Mouse (Mus musculus) CH12F3 (cell line): ENCODE measurements around the gene Gm45208.
"Not testable (repeated sequence)": the region's sequence is repeated elsewhere in the genome, so short reads cannot be mapped to it uniquely, and the experiment has no call there.

Source experiments
- in situ Hi-C: fragments of 300-500 bp; cut with MboI; formaldehyde crosslinking; loops from 2 replicates; pipeline ENCODE4 v1.14.3; 2020; ENCODE audit warnings: low sequenced_read_pairs

Gene Gm45208

DNA sequence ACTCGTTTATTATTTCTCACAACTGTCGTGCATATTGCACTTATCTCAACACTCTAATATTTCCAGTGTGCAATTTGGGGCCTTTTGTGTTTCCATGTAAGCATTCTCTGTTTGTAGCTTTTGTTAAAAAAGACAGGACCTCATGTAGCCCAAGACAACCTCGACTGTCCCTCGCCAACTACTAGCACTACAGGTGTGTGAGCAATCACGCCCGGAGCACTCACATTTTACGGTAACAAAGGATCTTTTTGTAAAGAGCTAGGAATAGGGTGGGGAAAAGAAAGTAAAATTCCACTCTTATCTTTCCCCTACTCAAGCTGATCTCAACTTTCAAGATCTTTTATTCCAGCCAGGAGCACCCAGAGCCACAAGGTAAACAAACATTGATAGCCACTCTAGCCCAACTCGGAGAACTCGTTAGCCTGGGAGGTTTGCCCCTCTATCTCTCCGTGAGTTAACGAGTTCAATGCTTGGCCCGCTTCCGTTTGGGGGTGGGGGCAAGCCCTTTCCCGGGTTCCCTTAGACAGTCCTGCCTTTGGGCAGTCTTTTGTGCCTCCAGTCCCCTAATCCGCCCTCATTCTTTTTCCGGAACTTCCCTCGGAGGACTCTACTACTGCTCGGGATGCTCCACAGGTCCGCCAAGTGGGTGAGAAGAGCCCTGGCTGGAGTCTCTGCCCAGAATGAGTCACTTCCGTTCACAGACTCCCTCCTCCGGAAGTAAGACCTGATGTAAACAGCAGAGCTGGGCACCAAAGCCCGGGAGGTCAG lies at the start of gene Gm45208:
TSS of gene Gm45208 (plus strand) at position 732 of the 768 bp plus-strand sequence.
- in situ Hi-C loops: no loop called here

DNA sequence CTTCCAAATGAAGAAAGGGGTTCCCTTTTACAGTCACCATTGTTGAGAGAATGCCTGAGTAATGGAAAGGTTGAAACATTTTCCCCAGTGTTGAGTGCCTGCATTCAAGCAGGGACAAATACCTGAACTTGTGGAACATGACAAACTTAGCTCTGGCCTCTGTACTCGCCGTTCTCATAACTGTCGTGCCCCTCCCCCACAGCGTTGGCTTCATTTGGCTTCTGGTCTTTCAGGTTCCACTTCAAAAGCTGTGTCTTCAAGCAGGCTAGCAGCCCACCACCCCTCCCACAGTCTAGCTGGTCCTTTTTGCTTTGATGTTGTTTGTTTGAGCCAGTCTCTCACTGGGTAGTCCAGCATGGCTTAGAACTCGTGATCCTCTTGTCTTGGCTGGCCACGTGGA lies 49.3 kb upstream of the Gm45208 start:
- in situ Hi-C loops: no loop called here

DNA sequence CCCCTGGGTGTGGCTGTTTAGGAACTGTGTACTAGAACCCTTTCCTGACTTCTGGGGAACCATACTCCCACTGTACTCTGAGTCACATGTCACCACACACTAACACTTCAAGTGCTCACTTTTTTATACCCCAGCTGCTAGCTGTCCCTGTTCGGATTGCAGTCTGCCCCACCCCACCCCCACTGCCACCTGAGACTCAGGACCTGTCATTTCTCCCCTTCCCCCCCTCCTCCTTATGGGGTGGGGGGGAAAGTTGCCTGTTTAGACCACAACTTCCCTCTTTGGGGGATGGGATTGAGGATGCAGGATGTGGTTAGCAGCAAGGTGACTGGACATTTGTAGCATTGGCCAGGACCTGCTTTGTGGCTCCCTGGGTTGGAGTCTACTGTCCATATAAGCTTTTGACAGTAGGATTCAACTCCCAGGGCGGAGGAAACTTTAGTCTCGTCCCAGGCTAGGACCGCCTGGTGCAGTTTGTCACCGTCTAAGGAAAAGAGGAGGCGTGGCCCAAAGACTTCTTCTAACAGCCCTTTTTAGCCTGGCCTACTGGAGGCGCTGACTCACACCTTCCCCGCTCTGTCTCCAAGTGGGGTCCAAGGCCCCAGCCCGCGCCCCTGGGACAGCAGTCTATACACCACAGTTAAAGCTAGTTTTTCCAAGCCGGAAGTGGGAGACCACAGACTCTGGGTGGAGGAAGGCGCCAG lies 48.3 kb upstream of the Gm45208 start:
- in situ Hi-C loops: no loop called here

DNA sequence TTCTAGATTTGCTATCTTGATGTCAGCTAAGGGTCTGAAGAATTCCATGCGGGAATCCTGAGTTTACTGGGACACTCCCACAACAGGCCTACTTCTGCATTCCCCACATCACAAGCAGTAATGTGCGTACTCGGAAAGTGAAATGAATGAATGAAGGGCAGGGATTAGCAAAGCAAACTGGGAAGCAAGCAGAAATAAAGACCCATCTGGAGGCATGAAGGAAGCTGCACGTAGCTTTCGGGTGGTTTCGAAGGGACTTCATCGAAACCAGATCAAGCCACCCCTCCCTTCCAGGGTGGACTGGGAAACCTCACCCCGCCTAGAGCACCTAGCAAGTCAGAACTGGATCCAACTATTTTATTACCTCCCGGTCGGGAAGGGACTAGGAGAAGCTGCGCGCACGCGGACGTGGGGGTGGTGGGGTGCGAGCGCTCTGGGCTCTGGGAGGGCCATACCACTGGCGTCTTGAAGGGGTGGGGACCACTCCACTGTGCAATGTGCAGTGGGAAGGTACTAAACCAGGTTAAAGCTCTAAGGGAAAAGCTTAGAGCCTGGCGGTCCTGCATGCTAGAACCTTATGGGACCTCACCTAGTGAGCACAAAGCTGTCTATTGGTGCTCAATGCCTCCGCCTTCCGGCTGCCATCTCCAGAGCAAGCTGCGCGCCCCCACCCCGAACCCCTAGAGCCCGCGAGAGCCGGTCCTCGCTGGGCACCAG lies 47.6 kb upstream of the Gm45208 start:
- in situ Hi-C loops: no loop called here

DNA sequence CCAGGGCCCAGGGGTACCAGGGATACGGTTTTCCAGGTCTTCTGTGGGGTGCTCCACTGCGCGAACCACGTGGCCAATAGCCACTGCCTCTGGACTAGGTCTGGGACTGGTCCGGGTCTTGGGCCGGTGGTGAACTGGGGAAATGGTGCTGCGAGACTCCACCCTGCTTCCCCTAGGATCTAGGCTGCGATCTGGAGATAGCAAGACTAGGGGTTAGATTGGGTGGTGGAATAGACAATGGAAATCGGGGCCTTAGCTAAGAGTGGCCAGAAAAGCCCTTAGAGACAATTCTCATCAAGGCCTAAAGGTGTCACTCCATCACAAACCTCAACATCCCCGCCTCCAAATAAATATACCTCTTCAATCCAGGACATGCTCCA lies 47.1 kb upstream of the Gm45208 start:
- in situ Hi-C loops: loop anchor here (25.0 kb wide), 1 partner anchor 213 kb away; no protein-coding TSS in a partner anchor

DNA sequence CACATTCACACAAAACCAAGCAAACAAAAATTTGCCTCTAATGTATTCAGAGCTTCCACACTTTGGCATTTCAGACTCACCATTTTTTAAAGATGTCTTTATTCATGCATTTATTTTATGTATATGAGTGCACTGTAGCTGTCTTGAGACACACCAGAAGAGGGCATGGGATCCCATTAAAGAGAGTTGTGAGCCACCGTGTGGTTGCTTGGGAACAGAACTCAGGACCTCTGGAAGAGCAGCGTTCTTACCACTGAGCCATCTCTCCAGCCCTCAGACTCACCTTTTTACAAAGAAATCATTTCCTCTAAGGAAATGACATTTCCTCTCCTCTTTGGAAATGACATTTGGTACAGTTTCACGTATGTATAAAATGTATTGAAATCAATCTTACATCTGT lies 43.1 kb upstream of the Gm45208 start:
- in situ Hi-C loops: loop anchor here (25.0 kb wide), 1 partner anchor 217 kb away; no protein-coding TSS in a partner anchor

DNA sequence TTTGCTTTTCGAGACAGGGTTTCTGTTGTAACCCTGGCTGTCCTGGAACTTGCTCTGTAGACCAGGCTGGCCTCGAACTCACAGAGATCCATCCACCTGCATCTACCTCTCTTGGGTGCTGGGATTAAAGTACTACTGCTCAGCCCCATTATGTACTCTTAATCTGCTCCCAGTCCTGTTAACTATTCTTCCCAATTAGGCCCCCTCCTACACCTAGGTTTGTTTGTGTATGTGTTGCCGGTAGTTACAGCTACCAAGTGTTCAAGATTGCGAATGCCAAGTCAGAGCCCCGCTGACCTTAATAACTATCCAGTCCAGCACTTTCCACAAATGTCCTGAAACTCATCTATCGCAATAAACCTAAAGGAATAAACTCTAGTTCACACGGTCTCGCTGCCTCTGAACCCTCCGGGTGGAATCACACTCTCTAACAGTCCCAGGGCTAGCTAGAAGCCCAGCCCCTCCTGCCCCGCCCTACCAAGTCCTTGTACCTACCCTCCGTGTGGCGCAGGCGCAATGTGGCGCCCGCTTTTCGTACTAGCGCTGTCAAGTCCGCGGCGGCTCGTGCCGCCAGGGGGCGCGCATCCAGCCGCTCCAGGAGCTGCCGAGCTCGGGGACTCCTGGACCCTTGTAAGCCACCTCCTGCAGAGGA lies 42.5 kb upstream of the Gm45208 start:
- in situ Hi-C loops: loop anchor here (25.0 kb wide), 1 partner anchor 217 kb away; no protein-coding TSS in a partner anchor

DNA sequence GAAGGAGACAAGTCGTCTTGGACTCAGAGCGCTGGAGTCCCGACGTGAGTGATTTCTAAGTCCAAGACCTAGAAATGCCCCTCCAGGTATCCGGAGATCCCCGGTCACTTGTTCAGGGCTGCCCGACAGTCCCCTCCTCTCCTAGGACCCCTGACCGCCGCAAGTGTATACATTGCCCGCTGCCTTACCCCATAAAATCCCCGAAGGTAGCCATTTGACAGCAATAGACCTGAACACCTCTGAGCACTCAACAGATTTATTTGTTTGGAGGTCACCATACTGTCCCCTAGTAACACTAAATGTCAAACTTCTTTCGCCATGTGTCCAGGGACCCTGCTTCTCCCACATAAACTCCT lies 42.0 kb upstream of the Gm45208 start:
- in situ Hi-C loops: loop anchor here (25.0 kb wide), 1 partner anchor 218 kb away; no protein-coding TSS in a partner anchor

DNA sequence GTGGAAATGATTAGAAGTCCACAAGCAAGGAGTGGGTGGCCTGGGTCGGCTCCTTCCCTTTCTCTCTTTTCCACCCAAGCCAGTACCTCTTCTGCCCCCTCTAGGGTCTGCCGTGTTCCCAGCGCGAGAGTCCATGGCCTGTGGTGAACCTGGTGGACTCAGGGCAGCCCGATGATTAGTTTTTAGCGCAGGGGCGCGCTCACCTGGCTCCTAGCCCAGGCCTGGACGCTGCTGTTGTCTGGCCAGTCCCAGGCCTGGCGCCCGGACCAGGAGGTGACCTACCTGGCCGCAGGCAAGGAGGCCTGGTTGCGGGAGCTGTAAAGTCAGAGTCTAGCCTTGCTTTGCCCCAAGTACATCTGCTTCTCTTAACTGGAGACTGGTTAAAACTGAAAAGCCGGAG lies 41.2 kb upstream of the Gm45208 start, which contains the start of gene Magix:
TSS of gene Magix (minus strand) at position 388 of the 400 bp plus-strand sequence.
- in situ Hi-C loops: loop anchor here (25.0 kb wide), 1 partner anchor 219 kb away; no protein-coding TSS in a partner anchor

DNA sequence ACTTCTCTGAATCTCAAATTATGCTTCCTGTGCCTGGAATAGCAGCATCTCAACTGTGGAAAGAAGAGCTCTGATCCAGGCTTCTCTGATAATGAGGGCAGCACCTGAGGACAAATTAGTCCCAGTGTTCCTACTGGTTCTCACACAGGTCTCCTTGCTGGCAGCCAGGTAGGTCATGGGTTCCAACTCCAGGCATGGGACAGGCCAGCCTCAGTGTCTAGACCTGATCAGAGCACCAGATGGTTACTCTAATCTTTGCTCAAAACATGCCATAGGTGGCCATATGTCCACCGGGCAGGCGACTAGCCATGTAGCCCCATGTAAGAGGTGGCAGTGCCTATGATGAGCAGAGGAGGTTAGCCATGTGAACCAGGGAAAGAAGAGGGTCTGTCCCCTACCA lies 33.7 kb upstream of the Gm45208 start:
- in situ Hi-C loops: loop anchor here (25.0 kb wide), 1 partner anchor 226 kb away; no protein-coding TSS in a partner anchor

DNA sequence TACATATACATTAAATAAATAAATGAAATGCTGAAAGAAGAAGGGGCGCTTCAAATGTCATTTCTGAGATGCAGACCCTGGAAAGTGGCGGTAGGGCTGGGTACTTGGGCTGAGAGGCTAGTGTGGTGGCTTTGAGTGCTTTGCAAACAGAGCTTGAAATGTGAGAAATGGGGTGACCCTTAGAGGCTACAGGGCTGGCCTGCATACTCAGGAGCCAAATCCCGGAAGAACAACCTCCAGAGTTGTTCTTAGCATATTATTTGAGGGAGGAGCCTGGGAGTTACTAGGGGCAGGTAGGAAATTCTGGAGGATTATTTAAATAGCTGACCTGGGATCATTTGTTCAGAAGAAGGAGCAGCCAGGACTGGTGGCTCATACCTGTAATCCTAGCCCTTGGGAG lies 31.6 kb upstream of the Gm45208 start:
- in situ Hi-C loops: loop anchor here (25.0 kb wide), 1 partner anchor 228 kb away; no protein-coding TSS in a partner anchor

DNA sequence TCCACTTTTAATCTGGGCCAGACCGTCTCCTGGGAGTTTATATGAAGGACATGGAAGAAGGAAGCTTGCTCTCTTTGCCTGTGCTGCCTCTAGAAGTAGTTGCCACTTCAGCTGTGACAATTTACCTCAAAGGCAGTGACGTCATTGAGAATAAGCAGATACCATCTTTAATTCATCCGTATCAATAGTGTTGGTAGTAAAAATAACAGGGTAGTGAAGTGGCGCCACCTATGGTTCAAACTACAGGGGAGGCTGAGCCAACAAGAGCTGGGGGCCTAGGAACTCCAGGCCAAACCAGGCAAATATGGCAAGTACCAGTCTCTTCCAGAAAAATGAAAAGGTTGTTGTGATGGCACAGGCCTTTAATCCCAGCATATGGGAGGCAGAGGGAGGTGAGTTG lies 29.2 kb upstream of the Gm45208 start:
- in situ Hi-C loops: loop anchor here (25.0 kb wide), 1 partner anchor 231 kb away; no protein-coding TSS in a partner anchor

DNA sequence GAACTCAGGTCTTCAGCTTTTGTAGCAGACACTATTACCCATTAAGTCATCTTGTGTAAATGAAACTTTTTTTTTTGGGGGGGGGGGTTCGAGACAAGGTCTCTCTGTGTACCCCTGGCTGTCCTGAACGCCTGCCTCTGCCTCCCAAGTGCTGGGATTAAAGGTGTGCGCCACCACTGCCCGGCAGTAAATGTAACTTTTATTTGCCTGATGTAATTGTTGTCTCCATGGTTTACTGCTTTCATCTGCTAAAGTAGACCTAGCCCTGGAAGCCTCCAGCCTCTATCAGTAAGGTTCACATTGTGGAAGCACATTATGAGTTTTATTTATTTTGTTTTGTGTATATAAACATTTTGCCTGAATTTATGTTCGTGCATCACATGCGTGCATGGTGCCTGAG lies 25.5 kb upstream of the Gm45208 start:
- in situ Hi-C loops: loop anchor here (25.0 kb wide), 1 partner anchor 234 kb away; no protein-coding TSS in a partner anchor

DNA sequence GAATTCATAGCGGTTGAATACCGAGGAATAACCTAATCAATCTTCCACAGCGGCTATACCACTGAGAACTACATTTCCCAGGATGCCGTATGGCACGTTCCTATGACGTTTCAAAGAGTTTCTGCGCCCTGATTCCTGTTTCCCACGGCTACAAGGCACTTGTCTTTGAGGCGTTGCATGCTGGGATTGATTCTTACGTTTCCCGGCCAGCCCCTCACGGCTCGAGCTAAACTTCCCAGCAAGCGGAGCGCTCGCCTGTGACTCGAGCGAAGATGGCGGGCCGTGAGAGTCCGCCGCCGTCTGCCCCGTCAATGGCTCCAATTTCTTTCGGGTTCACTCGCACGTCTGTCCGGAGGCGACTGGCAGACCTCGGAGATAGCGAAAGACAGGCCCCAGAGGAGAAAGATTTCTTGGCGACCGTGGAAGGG lies 25.1 kb upstream of the Gm45208 start, which contains the start of gene Gpkow:
TSS of gene Gpkow (plus strand) at position 178 of the 428 bp plus-strand sequence.
- in situ Hi-C loops: loop anchor here (25.0 kb wide), 1 partner anchor 235 kb away; no protein-coding TSS in a partner anchor

DNA sequence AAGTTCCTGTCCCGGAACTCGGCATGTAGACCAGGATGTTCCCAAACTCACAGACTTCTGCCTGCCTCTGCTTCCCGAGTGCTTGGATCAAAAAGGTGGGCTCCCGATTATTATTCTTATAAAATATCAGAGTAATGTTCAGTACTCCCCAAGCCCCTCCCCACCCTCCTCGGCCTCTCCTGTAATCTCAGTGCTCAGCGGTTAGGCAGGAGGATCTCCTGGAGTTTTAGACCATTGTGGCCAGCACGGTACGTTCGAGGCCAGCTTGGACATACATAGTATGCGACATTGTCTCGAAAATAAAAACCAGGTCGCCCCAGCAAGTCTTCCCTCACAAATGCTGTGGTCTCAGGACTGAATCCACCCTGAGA lies 8.3 kb upstream of the Gm45208 start:
- in situ Hi-C loops: not testable (repeated sequence)

DNA sequence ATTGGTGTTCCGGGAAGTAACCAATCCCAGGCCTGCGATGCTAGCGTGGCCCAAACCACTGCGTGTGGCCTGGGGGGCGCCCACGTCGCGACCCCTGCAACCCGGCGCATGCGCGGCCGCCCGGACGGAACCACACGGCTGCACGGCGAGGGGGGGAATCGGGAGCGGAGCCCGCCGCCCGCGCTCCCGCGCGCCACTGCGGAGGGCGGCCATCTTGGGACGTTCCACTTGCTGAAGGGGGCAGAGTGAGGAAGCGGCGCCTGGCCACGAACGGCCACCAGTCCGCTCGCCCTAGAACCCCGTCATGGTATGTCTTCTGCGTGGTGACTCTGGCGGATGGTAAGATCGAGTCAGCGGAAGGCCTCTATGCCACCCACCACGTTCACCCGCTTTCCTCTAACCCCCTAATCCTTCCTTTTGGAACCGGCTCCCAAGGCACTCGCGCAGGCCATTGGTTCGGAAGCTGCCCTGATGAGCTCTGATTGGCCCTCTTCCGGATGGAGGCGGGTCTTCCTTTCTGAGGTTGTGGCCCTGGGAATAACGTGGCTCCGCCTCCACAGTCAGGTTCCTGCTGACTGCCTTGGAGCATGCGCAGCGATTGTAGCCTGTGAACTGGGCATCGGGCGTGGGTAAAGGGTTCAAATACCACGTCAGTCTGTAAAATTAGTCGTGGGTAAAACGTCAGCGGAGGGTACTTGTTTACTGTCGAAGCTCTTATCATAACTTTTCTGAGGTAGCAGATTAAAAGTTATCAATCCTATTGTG lies 7.7 kb upstream of the Gm45208 start, which contains the start of gene Wdr45:
TSS of gene Wdr45 (plus strand) at position 199 of the 765 bp plus-strand sequence.
- in situ Hi-C loops: not testable (repeated sequence)

DNA sequence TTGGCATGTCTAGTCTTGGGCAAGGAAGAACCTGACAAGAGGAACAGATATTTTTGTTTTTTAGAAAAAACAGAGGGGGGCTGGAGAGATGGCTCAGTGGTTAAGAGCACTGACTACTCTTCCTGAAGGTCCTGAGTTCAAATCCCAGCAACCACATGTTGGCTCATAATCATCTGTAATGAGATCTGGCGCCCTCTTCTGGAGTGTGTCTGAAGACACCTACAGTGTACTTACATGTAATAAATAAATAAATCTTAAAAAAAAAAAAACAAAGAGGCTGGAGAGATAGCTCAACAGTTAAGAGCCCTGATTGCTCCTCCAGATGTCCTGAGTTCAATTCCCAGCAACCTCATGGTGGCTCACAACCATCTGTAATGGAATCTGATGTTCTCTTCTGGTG lies 6.0 kb upstream of the Gm45208 start:
- in situ Hi-C loops: not testable (repeated sequence)

DNA sequence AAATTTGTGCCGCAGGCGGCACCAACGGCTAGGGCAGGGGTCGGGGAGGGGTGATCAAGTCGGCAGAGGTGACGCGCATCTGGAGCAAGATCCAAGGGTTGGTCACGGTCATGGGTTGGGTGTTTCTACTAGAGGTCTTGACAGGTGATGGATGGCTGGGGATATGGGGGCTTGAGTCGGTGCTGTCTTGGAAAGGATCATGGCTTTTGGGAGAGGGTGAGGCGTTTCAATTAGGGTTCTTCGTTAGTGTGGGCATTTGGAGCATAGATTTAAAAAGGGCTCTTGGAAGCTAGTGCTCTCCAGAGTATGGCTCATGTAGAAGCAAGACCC lies 202 bp downstream of the Gm45208 start:
- in situ Hi-C loops: no loop called here

DNA sequence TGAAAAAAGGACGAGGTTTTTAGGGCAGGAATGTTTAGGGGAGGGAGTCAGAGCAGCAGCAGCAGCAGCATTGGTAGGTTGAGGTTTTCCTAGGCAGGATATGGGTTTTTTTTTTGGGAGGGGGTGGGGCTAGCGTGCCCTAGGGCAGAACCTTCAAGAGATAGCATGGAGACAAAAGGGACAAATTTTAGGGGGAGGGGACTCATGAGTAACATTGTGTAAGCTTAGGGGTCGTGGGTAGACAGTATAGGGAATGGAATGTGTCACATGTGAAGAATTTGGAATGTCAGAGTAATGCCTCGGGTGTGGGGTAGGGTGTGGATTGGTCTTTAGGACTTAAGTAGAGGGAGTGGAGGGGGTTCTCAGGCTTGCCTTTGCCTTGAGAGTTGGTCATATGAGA lies 646 bp downstream of the Gm45208 start:
- in situ Hi-C loops: no loop called here

DNA sequence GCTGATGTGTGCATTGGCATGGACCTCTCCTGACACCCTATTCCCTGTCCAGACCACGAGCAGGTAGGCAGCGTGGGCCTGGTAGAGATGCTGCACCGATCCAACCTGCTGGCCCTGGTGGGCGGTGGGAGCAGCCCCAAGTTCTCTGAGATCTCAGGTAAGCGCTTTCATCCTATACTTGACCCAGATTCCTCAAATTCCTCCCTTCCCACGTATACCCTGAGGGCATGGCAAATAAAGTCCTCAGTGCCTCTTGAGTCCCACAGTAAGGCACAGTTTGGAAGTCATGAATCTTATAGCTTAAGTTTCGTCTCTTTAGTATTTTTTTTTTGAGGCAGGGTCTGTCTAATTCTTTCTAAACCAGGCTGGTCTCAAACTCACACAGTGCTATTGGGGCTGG lies 2.1 kb downstream of the Gm45208 start:
- in situ Hi-C loops: no loop called here
